Mouse (Mus musculus) C2C12 (cell line): Measurements from ENCODE around the gene Lin7c. TPM values are rescaled to one million over a fixed set of nuclear protein-coding genes. Genes with fewer than 3 reads are reported as not detected.

Experiments used
- H3K27me3 ChIP-seq: one replicate; pipeline ENCODE4 v1.6.1; 2011; ENCODE audit not compliant: control insufficient read depth, insufficient read depth, insufficient read length
- H3K36me3 ChIP-seq: one replicate; pipeline ENCODE4 v1.6.1; 2011; ENCODE audit not compliant: control insufficient read depth, insufficient read depth
- H3K4me3 ChIP-seq: one replicate; pipeline ENCODE4 v1.5.1; 2011; ENCODE audit warnings: mild to moderate bottlenecking, control low read depth; ENCODE audit not compliant: poor library complexity, insufficient read depth, severe bottlenecking
- H3K79me2 ChIP-seq: one replicate; pipeline ENCODE4 v1.6.1; 2011; ENCODE audit not compliant: control insufficient read depth, insufficient read depth
- H3K79me3 ChIP-seq: one replicate; pipeline ENCODE4 v1.6.1; 2011; ENCODE audit warnings: low read depth, control low read depth
- H3ac ChIP-seq: one replicate; pipeline ENCODE3; 2011; ENCODE audit warnings: low read depth; ENCODE audit not compliant: control insufficient read depth, insufficient read length
- CEBPB ChIP-seq: IDR thresholded peaks from one replicate; pipeline ENCODE4 v1.6.1; 2011; ENCODE audit warnings: low read depth, mild to moderate bottlenecking, control low read depth, moderate library complexity
- CTCF ChIP-seq: IDR thresholded peaks from one replicate; pipeline ENCODE4 v1.5.1; 2011; ENCODE audit not compliant: control insufficient read depth, insufficient read depth, insufficient read length
- FOSL1 ChIP-seq: IDR thresholded peaks from one replicate; pipeline ENCODE4 v1.8.0; 2011; ENCODE audit warnings: mild to moderate bottlenecking, low read length; ENCODE audit not compliant: poor library complexity, insufficient read depth, severe bottlenecking
- MAX ChIP-seq: IDR thresholded peaks from one replicate; pipeline ENCODE4 v1.6.1; 2011; ENCODE audit warnings: mild to moderate bottlenecking, control low read depth
- MYOD1 ChIP-seq: IDR thresholded peaks from one replicate; pipeline ENCODE4 v1.6.1; 2011; ENCODE audit warnings: low read depth; ENCODE audit not compliant: control insufficient read depth, insufficient read length
- MYOG ChIP-seq: IDR thresholded peaks from one replicate; pipeline ENCODE4 v1.6.1; 2011; ENCODE audit not compliant: control insufficient read depth, insufficient read length; ENCODE audit errors: extremely low read depth
- USF1 ChIP-seq: IDR thresholded peaks from one replicate; pipeline ENCODE4 v1.6.1; 2011; ENCODE audit warnings: low read depth, mild to moderate bottlenecking, control low read depth, moderate library complexity
- polyA plus RNA-seq: library from polyadenylated mRNA; unstranded; fragments of >200 nt; fragmentation: generic; extraction: Trizol; gene quantifications from one replicate; pipeline ENCODE4 v1.2.1, GENCODE M21; 2012; ENCODE audit warnings: missing spikeins

Gene Lin7c
- polyA plus RNA-seq, 1 experiment: 13.8 TPM

GRCm38 (mm10) chr2:109917496-109918413 lies 27.1 kb downstream of the Lin7c start, which contains the start of gene Lgr4:
TSS of gene Lgr4 (plus strand) at chr2:109917647.
- peaks cover 5% of the 10 kb centered on the region for H3K36me3 ChIP-seq
- H3K27me3 ChIP-seq: no peaks in the 10 kb centered on the region
- H3K4me3 ChIP-seq: peak within 1 kb of the TSS; percentile 69
- TF ChIP-seq USF1 (no peak), MYOD1 (no peak), CTCF (no peak), MYOG (no peak), FOSL1 (no peak), CEBPB (no peak), MAX (peak; percentile 30)
- peaks cover 47% of the 10 kb centered on the region for H3K79me2 ChIP-seq
- H3K79me3 ChIP-seq: peaks cover 11% of the 10 kb centered on the region
- peak within 1 kb of the TSS; percentile 97 for H3ac ChIP-seq

GRCm38 (mm10) chr2:109918592-109919262 lies 28.1 kb downstream of the Lin7c start:
- H3K4me3 ChIP-seq: peak overlapping the region; percentile 69
- H3K27me3 ChIP-seq: no peaks in the 10 kb centered on the region
- peaks cover 13% of the 10 kb centered on the region for H3K79me3 ChIP-seq
- peaks cover 57% of the 10 kb centered on the region for H3K79me2 ChIP-seq
- H3K36me3 ChIP-seq: peaks cover 5% of the 10 kb centered on the region
- TF ChIP-seq USF1: peak; percentile 24
- TF ChIP-seq MAX: no peak
- peak overlapping the region; percentile 25 for H3ac ChIP-seq

- H3K36me3 ChIP-seq: peaks cover 5% of the 10 kb centered on the region
- H3K4me3 ChIP-seq: no peak overlapping the region
- TF ChIP-seq MYOD1 (no peak), CTCF (no peak), MYOG (no peak), CEBPB (no peak), FOSL1 (no peak), USF1 (no peak), MAX (no peak)
- H3ac ChIP-seq: no peak overlapping the region
- no peaks in the 10 kb centered on the region for H3K27me3 ChIP-seq
- H3K79me3 ChIP-seq: peaks cover 17% of the 10 kb centered on the region
- peaks cover 68% of the 10 kb centered on the region for H3K79me2 ChIP-seq
These were observed 29.8 kb downstream of the Lin7c start for GRCm38 (mm10) chr2:109920471-109920870.

- TF ChIP-seq USF1 (no peak), FOSL1 (no peak), MAX (no peak), MYOG (no peak), MYOD1 (no peak), CTCF (no peak), CEBPB (no peak)
- Histone ChIP-seq H3K36me3 (peaks cover 5% of the 10 kb centered on the region), H3K79me3 (peaks cover 24% of the 10 kb centered on the region), H3K79me2 (peaks cover 77% of the 10 kb centered on the region), H3K27me3 (no peaks in the 10 kb centered on the region), H3K4me3 (no peak overlapping the region), H3ac (no peak overlapping the region)
These were observed 30.8 kb downstream of the Lin7c start for GRCm38 (mm10) chr2:109921298-109922035.

- Histone ChIP-seq H3K79me2 (peaks cover 77% of the 10 kb centered on the region), H3K36me3 (peaks cover 5% of the 10 kb centered on the region), H3ac (no peak overlapping the region), H3K27me3 (no peaks in the 10 kb centered on the region), H3K4me3 (no peak overlapping the region), H3K79me3 (peaks cover 26% of the 10 kb centered on the region)
- TF ChIP-seq FOSL1 (no peak), CEBPB (no peak)
These were observed 31.7 kb downstream of the Lin7c start for GRCm38 (mm10) chr2:109922306-109922705.

- H3ac ChIP-seq: no peak overlapping the region
- no peak overlapping the region for H3K4me3 ChIP-seq
- no peak for TF ChIP-seq USF1
- TF ChIP-seq CEBPB: no peak
- TF ChIP-seq MAX: no peak
- TF ChIP-seq MYOG: no peak
- TF ChIP-seq CTCF: no peak
- TF ChIP-seq FOSL1: no peak
- TF ChIP-seq MYOD1: no peak
- H3K79me2 ChIP-seq: peaks cover 74% of the 10 kb centered on the region
- peaks cover 28% of the 10 kb centered on the region for H3K79me3 ChIP-seq
- no peaks in the 10 kb centered on the region for H3K27me3 ChIP-seq
- H3K36me3 ChIP-seq: peaks cover 5% of the 10 kb centered on the region
These were observed 32.4 kb downstream of the Lin7c start for GRCm38 (mm10) chr2:109923031-109923430.
